Mouse (Mus musculus) CD8-positive naive resting alpha-beta T cell, adult 2 months (primary cell): ENCODE measurements around the gene Fam205a4.
"Not testable (repeated sequence)": the region's sequence is repeated elsewhere in the genome, so short reads cannot be mapped to it uniquely, and the experiment has no call there.

Experiments used
- DNase-seq, 2 experiments: peaks; one replicate each; pipeline ENCODE4 v3.0.0; 2022; ENCODE audit warnings: low read depth in 2 of 2, low spot score in 2 of 2

Gene Fam205a4

DNA sequence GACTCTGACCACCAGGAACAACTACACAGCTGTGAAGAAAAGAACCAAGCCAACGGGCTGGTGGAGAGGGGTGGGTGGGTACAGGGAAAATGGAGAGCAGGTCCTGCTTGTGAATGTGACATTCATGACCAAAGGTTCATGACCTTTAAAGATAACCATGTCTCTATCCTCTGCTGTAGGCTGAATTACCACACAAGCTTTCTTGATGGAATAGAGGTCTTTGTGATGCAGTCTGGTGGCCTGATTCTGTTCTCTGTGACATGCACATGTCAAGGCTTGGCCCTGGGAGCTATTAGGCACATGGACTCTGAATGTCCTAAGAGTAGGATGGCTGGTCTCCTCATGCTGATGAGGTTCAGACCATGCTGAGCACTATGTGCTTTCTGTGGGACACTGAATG lies at the start of gene Fam205a4:
Gene Fam205a4, plus strand, starts transcription at position 301 of the 400 bp plus-strand sequence.
- DNase-seq, result not testable (repeated sequence)

GRCm38 (mm10) chr4:41941272-41941671 lies 24.6 kb upstream of the Fam205a4 start, which contains the start of gene Gm20878:
Gene Gm20878, plus strand, starts transcription at chr4:41941572.
- DNase-seq, result not testable (repeated sequence)
